Mouse (Mus musculus) E14TG2a.4 (cell line): ENCODE measurements at regions not wholly inside any gene's neighbourhood (a gene's known extent, or its start where the extent isn't known, plus 50 kb on each side); places are given as distances from the start of the nearest gene placed in this dataset.

Source experiments
- CTCF ChIP-seq: conservative IDR thresholded peaks from 2 replicates; pipeline ENCODE4 v1.5.1; 2014; ENCODE audit warnings: low read length
- NANOG ChIP-seq: IDR thresholded peaks from 2 replicates; pipeline ENCODE4 v1.6.1; 2014; ENCODE audit warnings: borderline replicate concordance, low read length, mixed read lengths

- no peak for TF ChIP-seq CTCF
- TF ChIP-seq NANOG, result peak; percentile 49; the same call in 1 of the 2 replicates
Observed at GRCm38 (mm10) chr10:111559341-111560246, 53.5 kb downstream of the Phlda1 start.
